Mouse (Mus musculus) ES-E14 (cell line): ENCODE measurements around the gene Ranbp9.

Experiments
- CHD2 ChIP-seq: IDR thresholded peaks from 2 replicates; pipeline ENCODE4 v1.6.1; 2014; ENCODE audit warnings: mild to moderate bottlenecking, low read depth, low read length, inconsistent platforms
- MAFK ChIP-seq: IDR thresholded peaks from 2 replicates; pipeline ENCODE4 v1.6.1; 2014; ENCODE audit warnings: mild to moderate bottlenecking, low read depth, low read length, inconsistent platforms; ENCODE audit not compliant: insufficient read depth
- ZC3H11A ChIP-seq: IDR thresholded peaks from 2 replicates; pipeline ENCODE4 v1.6.1; 2012; ENCODE audit warnings: low read depth, mild to moderate bottlenecking, inconsistent platforms, low read length, borderline replicate concordance

- no peak for TF ChIP-seq CHD2
- TF ChIP-seq ZC3H11A, result no peak
- TF ChIP-seq MAFK, result no peak
Observed at GRCm38 (mm10) chr13:43379989-43380388, 101.1 kb downstream of the Ranbp9 start.
